Mouse (Mus musculus) limb, embryonic 12.5 days (tissue): Measurements from ENCODE around the gene Rpp38. TPM values are rescaled to one million over a fixed set of nuclear protein-coding genes. Genes with fewer than 3 reads are reported as not detected.

ENCODE experiments used
- ATAC-seq: fragments of 200-750 bp; cut with Nextera tagmentation; 2 replicates; pipeline ENCODE4 v1.8.0; 2017; ENCODE audit warnings: low read depth, moderate TSS enrichment; ENCODE audit not compliant: insufficient number of reproducible peaks, insufficient read depth, low FRiP score, low TSS enrichment
- H3K27ac ChIP-seq: fragments of 300-500 bp; sonication (generic); 2 replicates; pipeline ENCODE4 v1.5.1; 2016; ENCODE audit warnings: mild to moderate bottlenecking, moderate library complexity
- H3K27me3 ChIP-seq: fragments of 300-500 bp; sonication (generic); 2 replicates; pipeline ENCODE4 v1.6.1; 2016; ENCODE audit warnings: mild to moderate bottlenecking, moderate library complexity
- H3K36me3 ChIP-seq: fragments of 300-500 bp; sonication (generic); 2 replicates; pipeline ENCODE4 v1.6.1; 2016; ENCODE audit warnings: mild to moderate bottlenecking, moderate library complexity
- H3K4me1 ChIP-seq: fragments of 300-500 bp; sonication (generic); replicated peaks from 2 replicates; pipeline ENCODE4 v1.6.1; 2016
- H3K4me2 ChIP-seq: fragments of 300-500 bp; sonication (generic); 2 replicates; pipeline ENCODE4 v1.6.1; 2016; ENCODE audit warnings: mild to moderate bottlenecking, moderate library complexity
- H3K4me3 ChIP-seq: fragments of 300-500 bp; sonication (generic); replicated peaks from 2 replicates; pipeline ENCODE4 v1.5.1; 2016; ENCODE audit warnings: mild to moderate bottlenecking
- H3K9ac ChIP-seq: fragments of 300-500 bp; sonication (generic); replicated peaks from 2 replicates; pipeline ENCODE4 v1.6.1; 2016; ENCODE audit warnings: mild to moderate bottlenecking, moderate library complexity
- H3K9me3 ChIP-seq: fragments of 300-500 bp; sonication (generic); 2 replicates; pipeline ENCODE4 v1.6.1; 2016; ENCODE audit warnings: mild to moderate bottlenecking, moderate library complexity
- WGBS: fragments of 180-500 bp; shearing (Covaris S2); methylation state at CpG from one replicate; pipeline ENCODE4 v1.1.7; 2016; 5-methylcytosine and 5-hydroxymethylcytosine counted together
- polyA plus RNA-seq: library from polyadenylated mRNA; unstranded; fragments of >200 nt; fragmentation: Nextera tagmentation; extraction: Ambion mirVana; gene quantifications from 2 replicates; pipeline ENCODE4 v1.2.1, GENCODE M21; 2016

The Rpp38 gene
- polyA plus RNA-seq, 1 experiment from 2014 or later, result 20.7 TPM

DNA sequence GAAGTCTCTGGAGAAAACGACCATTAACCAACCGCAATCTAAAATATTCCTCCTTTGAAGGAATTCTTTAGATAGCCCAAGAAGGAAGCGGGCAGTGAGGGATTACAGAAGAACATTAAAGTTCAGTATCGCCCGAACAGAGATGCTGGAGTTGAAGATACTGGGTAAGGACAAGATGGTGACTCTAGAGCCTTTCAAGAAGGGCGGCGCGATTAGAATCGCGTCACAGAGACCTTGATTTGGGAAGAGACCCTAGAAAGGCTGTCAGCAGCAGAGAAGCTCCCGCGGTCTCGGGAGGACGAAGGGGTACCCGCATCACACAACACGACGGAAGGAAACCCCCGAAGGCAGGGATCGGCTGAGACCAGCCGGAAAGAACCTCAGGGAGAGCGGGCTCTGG is 387 bp downstream of the Rpp38 start:
- Histone ChIP-seq H3K27ac (peak overlapping the region; percentile 64; the same call in 1 of the 2 replicates), H3K4me3 (peak overlapping the region; percentile 67), H3K9ac (peak overlapping the region; percentile 77), H3K4me2 (peak overlapping the region; percentile 68), H3K36me3 (peaks cover 22% of the 10 kb centered on the region), H3K9me3 (no peaks in the 10 kb centered on the region), H3K27me3 (peaks cover 15% of the 10 kb centered on the region), H3K4me1 (peaks cover 18% of the 10 kb centered on the region)
- ATAC-seq, result no peak
- 3% methylated on average over 21 of the region's 21 CpGs for WGBS

DNA sequence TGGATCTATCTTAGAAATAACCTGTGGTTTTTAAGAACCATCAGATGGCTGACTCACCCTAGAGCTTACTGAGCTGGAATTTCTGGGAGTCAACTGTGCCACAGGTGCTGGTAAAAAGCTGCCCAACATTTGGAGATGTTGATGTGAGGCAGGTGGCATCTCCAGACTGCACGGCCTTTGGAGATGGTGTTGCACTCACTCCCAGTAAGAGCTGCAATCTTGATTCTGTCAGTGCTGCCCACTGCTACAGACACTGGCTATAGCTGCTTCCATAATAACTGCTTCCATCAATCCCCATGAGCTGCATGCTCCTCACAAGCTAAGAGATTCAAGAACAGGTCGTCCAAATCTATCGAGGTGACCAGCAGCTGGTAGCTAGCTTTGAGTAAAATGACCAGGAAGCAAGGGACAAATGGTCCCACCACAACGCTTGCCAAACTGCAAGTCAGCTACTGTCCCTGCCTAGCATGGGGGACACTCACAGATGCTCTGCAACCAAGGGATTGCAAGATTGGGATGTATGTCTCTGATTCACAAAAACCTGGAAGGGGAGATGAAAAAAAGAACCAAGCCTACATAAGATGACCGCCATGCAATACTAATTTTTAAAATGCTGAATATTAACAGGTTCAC is 1.3 kb downstream of the Rpp38 start:
- WGBS, result 79% methylated on average over 5 of the region's 5 CpGs
- H3K27ac ChIP-seq, result no peak overlapping the region
- H3K9ac ChIP-seq, result no peak overlapping the region
- peaks cover 9% of the 10 kb centered on the region for H3K27me3 ChIP-seq
- H3K4me1 ChIP-seq, result peaks cover 18% of the 10 kb centered on the region
- ATAC-seq, result no peak
- H3K9me3 ChIP-seq, result no peaks in the 10 kb centered on the region
- H3K36me3 ChIP-seq, result peaks cover 28% of the 10 kb centered on the region
- H3K4me2 ChIP-seq, result peak overlapping the region; percentile 68
- H3K4me3 ChIP-seq, result peak overlapping the region; percentile 67

DNA sequence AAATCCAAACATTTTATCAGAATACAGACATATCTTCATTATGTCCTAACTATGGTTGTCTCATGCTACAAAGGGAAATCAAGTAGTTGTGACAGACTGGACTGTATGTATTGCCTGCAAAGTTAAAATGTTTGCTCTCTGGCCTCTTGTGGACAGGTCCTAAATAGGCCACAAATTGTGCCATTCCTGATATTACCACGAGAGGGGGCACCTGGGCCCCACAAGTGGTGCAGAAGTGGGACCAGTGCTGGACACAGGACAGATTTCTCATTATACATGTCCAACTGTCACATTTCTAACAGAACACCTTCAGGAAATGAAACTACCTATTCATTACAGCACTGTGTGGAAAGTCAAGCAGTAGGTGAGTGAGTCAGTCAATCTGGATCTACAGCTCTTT is 5.1 kb downstream of the Rpp38 start:
- Histone ChIP-seq H3K4me2 (no peak overlapping the region), H3K9me3 (no peaks in the 10 kb centered on the region), H3K27ac (no peak overlapping the region), H3K4me3 (no peak overlapping the region), H3K4me1 (peaks cover 10% of the 10 kb centered on the region), H3K9ac (no peak overlapping the region), H3K36me3 (peaks cover 58% of the 10 kb centered on the region), H3K27me3 (no peaks in the 10 kb centered on the region)
- ATAC-seq, result no peak
- WGBS, result 59% methylated on average over 1 of the region's 1 CpGs

DNA sequence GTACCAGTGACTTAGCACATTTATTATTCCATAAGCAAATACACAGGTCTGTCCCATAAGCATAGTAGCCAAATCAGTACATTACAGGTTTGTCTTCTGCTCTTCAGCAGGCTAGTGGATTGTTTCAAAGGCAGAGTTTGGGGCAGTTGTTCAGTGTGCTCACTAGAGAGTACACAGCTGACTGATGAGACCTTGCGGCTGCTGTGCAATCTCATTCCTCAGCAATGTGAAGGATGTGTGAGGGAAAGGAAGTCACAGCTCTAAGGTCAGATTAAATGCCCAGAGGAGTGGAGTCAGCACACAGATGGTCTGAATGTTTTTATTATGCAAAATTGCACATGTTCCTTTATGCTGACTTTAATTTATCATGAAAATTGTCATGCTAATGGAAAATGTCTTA is 5.9 kb downstream of the Rpp38 start:
- Histone ChIP-seq H3K9ac (no peak overlapping the region), H3K9me3 (no peaks in the 10 kb centered on the region), H3K27ac (no peak overlapping the region), H3K4me1 (peaks cover 6% of the 10 kb centered on the region), H3K4me2 (no peak overlapping the region), H3K27me3 (no peaks in the 10 kb centered on the region), H3K36me3 (peaks cover 63% of the 10 kb centered on the region), H3K4me3 (no peak overlapping the region)
- no peak for ATAC-seq
- WGBS, result 85% methylated on average over 1 of the region's 1 CpGs

DNA sequence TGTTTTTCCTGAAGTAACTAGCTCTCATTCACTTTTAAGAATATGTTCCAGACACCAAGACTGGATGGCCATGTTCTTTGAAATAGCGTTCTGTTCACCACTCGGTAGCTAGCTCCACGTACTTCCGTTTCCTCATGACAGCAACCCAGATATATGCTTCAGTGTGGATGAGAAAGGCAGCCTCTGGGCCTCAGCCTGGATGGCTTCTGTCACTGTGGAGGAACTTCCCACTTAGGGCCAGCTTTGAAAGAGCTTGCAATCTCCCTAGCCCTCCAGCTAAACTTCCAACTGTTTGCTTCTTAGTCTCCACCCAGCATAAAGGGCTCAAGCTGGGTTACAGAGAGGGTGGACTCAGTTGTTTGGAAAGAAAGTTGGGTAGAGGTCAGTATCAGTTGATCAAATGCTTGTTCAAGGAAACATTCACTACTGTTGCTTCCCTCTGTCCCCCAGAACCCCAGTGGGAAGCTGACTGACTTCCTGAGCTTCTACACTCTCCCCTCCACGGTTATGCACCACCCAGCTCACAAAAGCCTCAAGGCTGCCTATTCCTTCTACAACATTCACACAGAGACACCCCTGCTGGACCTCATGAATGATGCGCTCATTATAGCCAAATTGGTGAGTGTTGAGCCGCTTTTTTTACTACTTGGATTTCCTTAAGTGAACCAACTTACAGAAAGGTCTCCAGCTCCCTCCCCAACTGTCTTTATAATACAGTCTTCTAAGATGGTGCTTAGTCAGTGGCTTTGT is 7.9 kb downstream of the Rpp38 start:
- no peaks in the 10 kb centered on the region for H3K9me3 ChIP-seq
- H3K4me2 ChIP-seq, result no peak overlapping the region
- H3K4me1 ChIP-seq, result no peaks in the 10 kb centered on the region
- no peak overlapping the region for H3K9ac ChIP-seq
- no peaks in the 10 kb centered on the region for H3K27me3 ChIP-seq
- ATAC-seq, result no peak
- peaks cover 70% of the 10 kb centered on the region for H3K36me3 ChIP-seq
- no peak overlapping the region for H3K4me3 ChIP-seq
- 91% methylated on average over 7 of the region's 7 CpGs for WGBS
- no peak overlapping the region for H3K27ac ChIP-seq

DNA sequence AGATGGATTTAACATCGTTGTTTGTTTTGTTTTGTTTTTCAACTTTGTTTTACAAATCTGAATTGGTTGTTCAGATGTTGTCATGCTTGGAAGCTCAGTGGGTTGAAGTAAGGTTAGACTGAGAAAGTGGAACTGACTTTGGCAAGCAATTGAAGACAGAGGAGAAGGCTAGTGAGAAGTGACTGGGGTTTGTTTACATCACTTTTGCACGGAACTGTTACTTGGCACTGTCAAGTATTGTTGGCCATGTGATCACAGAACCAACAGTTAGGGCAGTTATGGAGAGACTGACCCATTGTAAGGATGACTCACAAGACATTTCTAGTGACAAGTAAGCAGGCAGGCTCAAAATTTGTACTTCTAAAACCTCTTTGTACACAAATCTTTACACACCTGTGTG is 9.3 kb downstream of the Rpp38 start:
- Histone ChIP-seq H3K27ac (no peak overlapping the region), H3K27me3 (no peaks in the 10 kb centered on the region), H3K9me3 (no peaks in the 10 kb centered on the region), H3K4me2 (no peak overlapping the region), H3K4me1 (no peaks in the 10 kb centered on the region), H3K4me3 (no peak overlapping the region), H3K9ac (no peak overlapping the region), H3K36me3 (peaks cover 64% of the 10 kb centered on the region)
- ATAC-seq, result no peak
- 84% methylated on average over 2 of the region's 2 CpGs for WGBS

DNA sequence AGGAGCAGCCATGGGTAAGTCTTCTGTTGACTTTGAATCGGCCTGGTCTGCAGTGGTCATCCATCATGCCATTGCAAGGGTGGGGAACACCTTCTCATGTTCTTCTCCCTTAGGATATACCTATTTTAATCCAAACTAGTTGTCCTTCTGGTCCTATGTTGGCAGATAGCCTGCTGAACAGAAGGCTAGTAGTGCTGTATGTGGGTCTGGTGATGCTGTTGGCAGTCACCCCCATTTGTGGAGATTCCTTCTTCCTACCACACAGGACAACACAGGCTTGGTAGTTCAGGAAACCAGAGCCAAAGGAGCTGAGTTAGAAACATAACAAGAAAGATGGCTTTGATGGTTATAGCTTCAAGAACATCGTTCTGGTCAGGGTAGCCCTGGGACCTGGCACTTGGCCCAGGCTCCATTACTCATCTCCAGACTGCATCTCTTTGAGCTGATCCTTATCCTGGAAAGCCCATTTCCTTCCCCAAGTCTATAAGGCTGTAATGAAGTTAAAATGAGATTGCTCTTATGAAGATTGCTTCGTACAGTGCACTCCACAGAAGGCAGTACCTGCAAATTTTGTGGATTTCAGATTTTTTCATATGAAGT is 26.9 kb downstream of the Rpp38 start:
- H3K27me3 ChIP-seq, result no peaks in the 10 kb centered on the region
- WGBS, result 85% methylated on average over 3 of the region's 3 CpGs
- no peaks in the 10 kb centered on the region for H3K9me3 ChIP-seq
- ATAC-seq, result no peak
- H3K4me3 ChIP-seq, result no peak overlapping the region
- no peak overlapping the region for H3K9ac ChIP-seq
- H3K4me1 ChIP-seq, result no peaks in the 10 kb centered on the region
- H3K36me3 ChIP-seq, result peaks cover 10% of the 10 kb centered on the region
- no peak overlapping the region for H3K27ac ChIP-seq
- no peak overlapping the region for H3K4me2 ChIP-seq

DNA sequence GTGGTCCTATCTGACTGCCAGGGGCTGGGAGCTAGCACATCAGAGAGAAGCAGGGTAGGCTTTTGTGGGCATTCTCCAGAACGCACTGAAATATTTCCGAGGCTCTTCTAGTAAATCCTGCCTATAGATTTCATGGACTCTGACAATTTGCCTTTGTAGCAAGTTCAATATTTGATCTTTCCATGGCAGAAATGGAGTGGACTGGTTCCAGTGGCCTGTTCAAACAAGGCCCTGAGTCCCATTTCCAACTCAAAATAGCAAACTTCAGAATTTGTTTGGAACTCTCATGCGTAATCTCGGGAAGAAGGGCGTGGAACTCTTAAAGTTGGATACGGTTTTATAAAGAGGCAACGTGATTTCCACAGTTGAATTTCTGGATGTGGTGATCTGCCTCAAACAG is 36.6 kb downstream of the Rpp38 start:
- ATAC-seq, result no peak
- 92% methylated on average over 7 of the region's 7 CpGs for WGBS

DNA sequence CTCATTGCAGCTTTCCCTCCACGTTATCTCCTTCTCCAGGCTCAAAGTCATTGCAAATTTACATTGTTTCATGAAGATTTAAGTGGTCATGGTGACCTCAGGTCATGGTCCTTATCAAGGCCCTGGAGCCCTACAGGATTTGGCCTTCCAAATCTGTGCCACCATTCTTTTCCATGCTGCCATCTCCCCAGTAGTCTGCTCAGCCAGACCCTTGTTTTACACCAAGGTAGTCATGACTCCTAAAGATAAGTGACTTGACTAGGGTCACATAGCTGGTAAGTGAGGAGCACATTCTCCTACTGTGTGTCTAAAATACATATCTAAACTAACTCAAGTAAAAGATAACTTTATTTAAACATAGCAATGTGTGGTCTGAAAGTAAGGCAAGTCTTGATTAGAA is 40.3 kb downstream of the Rpp38 start:
- 84% methylated on average over 1 of the region's 1 CpGs for WGBS
- Histone ChIP-seq H3K9me3 (no peaks in the 10 kb centered on the region), H3K36me3 (no peaks in the 10 kb centered on the region), H3K27ac (no peak overlapping the region), H3K9ac (no peak overlapping the region), H3K27me3 (no peaks in the 10 kb centered on the region), H3K4me3 (no peak overlapping the region), H3K4me1 (no peaks in the 10 kb centered on the region), H3K4me2 (no peak overlapping the region)
- no peak for ATAC-seq

More for the DNA sequence above, 36.6 kb downstream of the Rpp38 start:
- Histone ChIP-seq H3K36me3 (no peaks in the 10 kb centered on the region), H3K9ac (no peak overlapping the region), H3K4me2 (no peak overlapping the region), H3K9me3 (no peaks in the 10 kb centered on the region), H3K27me3 (no peaks in the 10 kb centered on the region), H3K4me1 (no peaks in the 10 kb centered on the region), H3K4me3 (no peak overlapping the region), H3K27ac (no peak overlapping the region)

DNA sequence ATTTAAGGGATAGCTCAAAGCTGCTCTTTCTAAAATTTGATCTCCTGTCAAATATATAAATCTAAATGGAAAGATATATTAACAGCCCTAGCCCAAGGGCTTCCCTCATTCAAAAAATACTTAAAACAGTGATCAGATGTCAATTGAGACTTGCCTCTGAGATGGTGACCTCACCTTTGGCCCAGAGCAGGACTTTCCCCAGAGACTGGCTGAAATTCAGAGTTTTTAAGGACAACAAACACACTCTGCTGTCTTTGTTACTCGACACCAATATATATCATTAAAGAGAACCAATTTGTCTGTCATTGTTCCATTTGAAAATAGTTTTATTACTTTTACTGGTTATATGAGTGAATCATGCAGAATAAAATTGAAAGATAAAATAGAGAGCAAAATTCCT is 42.9 kb downstream of the Rpp38 start:
- Histone ChIP-seq H3K4me3 (no peak overlapping the region), H3K27me3 (no peaks in the 10 kb centered on the region), H3K36me3 (no peaks in the 10 kb centered on the region), H3K4me1 (peaks cover 6% of the 10 kb centered on the region), H3K9ac (no peak overlapping the region), H3K4me2 (no peak overlapping the region), H3K27ac (no peak overlapping the region), H3K9me3 (no peaks in the 10 kb centered on the region)
- ATAC-seq, result no peak
- WGBS, result 83% methylated on average over 1 of the region's 1 CpGs

DNA sequence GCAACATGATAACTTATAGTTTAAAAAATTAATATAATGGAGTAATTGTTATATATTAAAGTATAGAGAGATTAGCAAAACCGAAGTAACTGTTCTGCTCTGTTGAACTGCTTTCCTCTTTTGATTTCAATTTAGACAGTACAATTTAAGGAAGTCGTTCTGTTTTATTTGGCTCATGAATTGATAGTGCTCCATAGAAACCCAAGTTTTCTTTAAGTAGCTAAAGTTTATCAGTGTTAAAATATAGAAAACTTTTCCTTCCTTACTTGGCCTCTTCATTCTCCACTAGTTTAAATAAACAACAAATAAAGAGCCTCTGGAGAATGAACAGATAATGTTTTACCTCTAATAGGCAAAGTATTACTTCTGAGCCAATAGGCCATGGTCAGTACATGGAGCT is 46.2 kb downstream of the Rpp38 start:
- Histone ChIP-seq H3K4me3 (no peak overlapping the region), H3K4me2 (no peak overlapping the region), H3K9ac (no peak overlapping the region), H3K27ac (no peak overlapping the region), H3K4me1 (peaks cover 6% of the 10 kb centered on the region), H3K27me3 (no peaks in the 10 kb centered on the region), H3K36me3 (no peaks in the 10 kb centered on the region), H3K9me3 (no peaks in the 10 kb centered on the region)
- ATAC-seq, result no peak
- 79% methylated on average over 2 of the region's 2 CpGs for WGBS
